Mouse (Mus musculus): Measurements from ENCODE around the gene Synpo2. TPM values are rescaled to one million over a fixed set of nuclear protein-coding genes. Genes with fewer than 3 reads are reported as not detected.

The Synpo2 gene
- polyA plus RNA-seq, 1 experiment = 7.2 TPM

DNA sequence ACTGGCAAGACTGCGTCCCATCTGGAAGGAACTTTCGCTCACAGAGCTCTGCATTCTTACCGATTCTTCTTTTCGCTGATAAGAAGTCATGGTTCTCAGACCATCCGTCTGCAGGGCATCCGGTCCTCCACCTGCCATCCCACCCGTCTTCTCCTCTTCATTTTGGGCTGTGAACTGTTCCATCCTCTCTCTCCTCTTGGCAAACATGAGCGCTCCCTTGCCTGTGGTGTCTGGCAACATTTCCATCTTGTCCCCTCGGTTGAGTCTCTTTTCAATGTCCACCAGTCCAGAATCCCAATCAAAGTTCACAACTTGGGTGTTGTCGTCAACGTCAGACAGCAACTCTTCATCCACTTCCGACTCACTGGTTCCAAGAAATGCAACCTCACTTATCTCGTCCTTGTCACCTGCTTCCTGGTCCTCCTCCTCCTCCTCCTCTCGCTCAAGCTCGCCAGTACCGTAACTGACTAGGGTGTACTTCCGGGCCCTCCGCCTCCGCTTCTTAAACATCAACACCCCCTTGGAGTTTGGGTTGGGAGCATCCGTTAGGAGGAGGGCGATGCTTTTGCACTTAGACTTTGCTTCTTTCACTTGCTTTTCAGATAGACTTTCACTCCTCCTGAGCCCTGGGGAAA lies 121.8 kb downstream of the Synpo2 start:
- Histone ChIP-seq H3K4me3 (ENCODE audit: insufficient read depth, poor library complexity, severe bottlenecking) (no peak overlapping the region), H3K79me2 (ENCODE audit: control insufficient read depth, insufficient read depth) (no peaks in the 10 kb centered on the region), H3K79me3 (ENCODE audit: low read depth) (no peaks in the 10 kb centered on the region), H3K27me3 (ENCODE audit: control insufficient read depth, insufficient read depth, insufficient read length) (no peaks in the 10 kb centered on the region), H3ac (ENCODE audit: control insufficient read depth, insufficient read length, low read depth) (no peak overlapping the region), H3K36me3 (ENCODE audit: control insufficient read depth, insufficient read depth) (peaks cover 5% of the 10 kb centered on the region)
- no peak for TF ChIP-seq MAX (IDR thresholded peaks at IDR 0.05)
- no peak for TF ChIP-seq MYOD1 (IDR thresholded peaks at IDR 0.05; ENCODE audit: control insufficient read depth, insufficient read length, low read depth)
- TF ChIP-seq CTCF (IDR thresholded peaks at IDR 0.05; ENCODE audit: control insufficient read depth, insufficient read depth, insufficient read length) = no peak
- no peak for TF ChIP-seq FOSL1 (IDR thresholded peaks at IDR 0.05; ENCODE audit: insufficient read depth, low read length, poor library complexity, severe bottlenecking)
- TF ChIP-seq CEBPB (IDR thresholded peaks at IDR 0.05; ENCODE audit: low read depth) = no peak
- TF ChIP-seq USF1 (IDR thresholded peaks at IDR 0.05; ENCODE audit: low read depth) = no peak
- no peak for TF ChIP-seq MYOG (IDR thresholded peaks at IDR 0.05; ENCODE audit: control insufficient read depth, extremely low read depth, insufficient read length)

DNA sequence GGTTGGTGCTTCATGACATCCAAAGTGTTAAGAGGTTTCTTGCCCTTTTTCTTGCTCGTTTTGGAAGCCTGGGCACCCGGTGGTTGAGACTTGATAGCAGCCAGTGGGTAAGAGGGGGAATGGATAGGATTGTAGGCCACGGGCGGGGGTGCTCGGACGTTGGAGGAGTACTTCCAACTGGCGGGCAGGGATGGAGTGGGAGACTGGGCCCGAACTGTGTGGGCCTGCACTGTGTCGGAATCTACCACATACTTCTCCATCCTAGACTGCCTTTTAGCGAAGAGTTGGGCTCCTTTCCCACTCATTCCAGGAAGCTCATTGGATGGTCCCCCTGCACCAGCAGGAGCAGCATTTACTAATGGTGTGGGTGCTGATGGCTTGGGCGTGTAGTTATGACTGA lies 123.2 kb downstream of the Synpo2 start:
- no peak overlapping the region for H3K4me3 ChIP-seq (ENCODE audit: insufficient read depth, poor library complexity, severe bottlenecking)

DNA sequence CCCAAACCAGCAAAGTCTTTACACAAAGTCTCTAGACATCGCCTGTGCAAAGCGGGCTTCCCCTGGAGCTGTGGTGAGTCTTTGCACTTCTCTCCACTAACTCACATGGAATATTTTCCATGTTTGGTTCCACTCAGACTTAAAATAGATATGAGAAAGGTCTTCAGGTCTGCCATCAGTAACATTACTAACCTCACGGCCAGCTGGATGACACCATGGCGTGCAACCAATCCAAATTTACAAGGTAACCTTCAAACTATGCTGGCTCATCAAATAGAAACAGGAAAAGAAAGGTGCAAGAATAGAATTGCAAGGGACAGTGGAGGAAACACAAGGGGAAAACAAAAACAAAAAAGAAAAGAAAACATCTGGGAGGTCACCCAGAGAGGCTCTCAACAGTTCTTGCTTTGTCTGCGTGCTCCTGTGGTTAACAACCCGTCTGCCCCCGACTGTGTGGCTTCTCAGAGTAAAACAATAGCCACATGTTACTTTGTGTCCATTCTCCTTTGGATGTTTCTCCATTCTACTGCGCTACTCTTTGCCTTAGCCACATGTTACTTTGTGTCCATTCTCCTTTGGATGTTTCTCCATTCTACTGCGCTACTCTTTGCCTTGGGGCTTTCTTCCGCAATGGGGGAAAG lies 124.8 kb downstream of the Synpo2 start:
- Histone ChIP-seq H3K36me3 (ENCODE audit: control insufficient read depth, insufficient read depth) (peaks cover 5% of the 10 kb centered on the region), H3K4me3 (ENCODE audit: insufficient read depth, poor library complexity, severe bottlenecking) (no peak overlapping the region), H3K79me2 (ENCODE audit: control insufficient read depth, insufficient read depth) (no peaks in the 10 kb centered on the region), H3K79me3 (ENCODE audit: low read depth) (no peaks in the 10 kb centered on the region), H3ac (ENCODE audit: control insufficient read depth, insufficient read length, low read depth) (no peak overlapping the region), H3K27me3 (ENCODE audit: control insufficient read depth, insufficient read depth, insufficient read length) (no peaks in the 10 kb centered on the region)
- no peak for TF ChIP-seq CTCF (IDR thresholded peaks at IDR 0.05; ENCODE audit: control insufficient read depth, insufficient read depth, insufficient read length)
- no peak for TF ChIP-seq MYOG (IDR thresholded peaks at IDR 0.05; ENCODE audit: control insufficient read depth, extremely low read depth, insufficient read length)
- no peak for TF ChIP-seq USF1 (IDR thresholded peaks at IDR 0.05; ENCODE audit: low read depth)
- TF ChIP-seq MYOD1 (IDR thresholded peaks at IDR 0.05; ENCODE audit: control insufficient read depth, insufficient read length, low read depth) = no peak
- no peak for TF ChIP-seq FOSL1 (IDR thresholded peaks at IDR 0.05; ENCODE audit: insufficient read depth, low read length, poor library complexity, severe bottlenecking)
- TF ChIP-seq CEBPB (IDR thresholded peaks at IDR 0.05; ENCODE audit: low read depth) = no peak
- no peak for TF ChIP-seq MAX (IDR thresholded peaks at IDR 0.05)

More for the DNA sequence above, 123.2 kb downstream of the Synpo2 start:
- Histone ChIP-seq H3K79me2 (ENCODE audit: control insufficient read depth, insufficient read depth) (no peaks in the 10 kb centered on the region), H3K36me3 (ENCODE audit: control insufficient read depth, insufficient read depth) (peaks cover 5% of the 10 kb centered on the region), H3ac (ENCODE audit: control insufficient read depth, insufficient read length, low read depth) (no peak overlapping the region), H3K79me3 (ENCODE audit: low read depth) (no peaks in the 10 kb centered on the region), H3K27me3 (ENCODE audit: control insufficient read depth, insufficient read depth, insufficient read length) (no peaks in the 10 kb centered on the region)
- no peak for TF ChIP-seq MYOD1 (IDR thresholded peaks at IDR 0.05; ENCODE audit: control insufficient read depth, insufficient read length, low read depth)

DNA sequence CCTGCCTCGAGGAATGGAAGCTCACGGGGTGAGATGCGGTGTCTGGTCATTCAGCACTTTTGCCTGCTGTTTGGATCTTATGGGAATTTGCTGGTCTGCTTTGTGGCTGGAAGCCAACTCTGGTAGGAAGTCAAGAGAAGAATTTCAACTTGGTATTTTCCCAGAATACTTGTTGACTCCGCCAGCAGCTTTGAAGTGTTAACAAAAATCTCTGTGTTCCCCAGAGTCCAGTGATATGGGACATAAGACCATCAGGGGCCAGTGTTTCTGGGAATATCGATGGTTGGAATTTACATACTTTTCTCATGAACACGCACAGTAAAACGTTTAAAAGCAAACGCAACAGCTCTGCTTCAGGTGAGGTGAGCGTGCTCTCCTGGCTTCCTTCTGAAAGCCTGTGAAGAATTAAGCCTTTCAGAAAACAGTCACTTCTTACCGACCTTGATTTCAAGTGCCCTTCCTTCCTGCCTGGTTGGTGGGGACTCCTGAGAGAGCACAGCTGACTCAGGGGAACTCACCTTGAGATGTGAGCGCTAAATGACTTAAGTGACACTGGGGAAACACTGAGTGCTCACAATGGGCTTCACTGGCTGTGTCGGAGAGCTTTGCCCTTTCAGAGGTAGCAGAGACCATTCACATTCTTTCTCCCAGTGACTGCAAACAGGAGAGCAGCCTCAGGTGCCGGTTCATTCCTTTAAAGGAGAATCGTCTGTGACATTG lies 128.0 kb downstream of the Synpo2 start:
- no peaks in the 10 kb centered on the region for H3K79me2 ChIP-seq (ENCODE audit: control insufficient read depth, insufficient read depth)
- no peak overlapping the region for H3ac ChIP-seq (ENCODE audit: control insufficient read depth, insufficient read length, low read depth)
- TF ChIP-seq USF1 (IDR thresholded peaks at IDR 0.05; ENCODE audit: low read depth) (no peak), MYOD1 (IDR thresholded peaks at IDR 0.05; ENCODE audit: control insufficient read depth, insufficient read length, low read depth) (no peak), CTCF (IDR thresholded peaks at IDR 0.05; ENCODE audit: control insufficient read depth, insufficient read depth, insufficient read length) (no peak), CEBPB (IDR thresholded peaks at IDR 0.05; ENCODE audit: low read depth) (no peak), MYOG (IDR thresholded peaks at IDR 0.05; ENCODE audit: control insufficient read depth, extremely low read depth, insufficient read length) (no peak)
- no peaks in the 10 kb centered on the region for H3K79me3 ChIP-seq (ENCODE audit: low read depth)
- H3K36me3 ChIP-seq (ENCODE audit: control insufficient read depth, insufficient read depth) = peaks cover 5% of the 10 kb centered on the region
- no peak overlapping the region for H3K4me3 ChIP-seq (ENCODE audit: insufficient read depth, poor library complexity, severe bottlenecking)
- H3K27me3 ChIP-seq (ENCODE audit: control insufficient read depth, insufficient read depth, insufficient read length) = no peaks in the 10 kb centered on the region

DNA sequence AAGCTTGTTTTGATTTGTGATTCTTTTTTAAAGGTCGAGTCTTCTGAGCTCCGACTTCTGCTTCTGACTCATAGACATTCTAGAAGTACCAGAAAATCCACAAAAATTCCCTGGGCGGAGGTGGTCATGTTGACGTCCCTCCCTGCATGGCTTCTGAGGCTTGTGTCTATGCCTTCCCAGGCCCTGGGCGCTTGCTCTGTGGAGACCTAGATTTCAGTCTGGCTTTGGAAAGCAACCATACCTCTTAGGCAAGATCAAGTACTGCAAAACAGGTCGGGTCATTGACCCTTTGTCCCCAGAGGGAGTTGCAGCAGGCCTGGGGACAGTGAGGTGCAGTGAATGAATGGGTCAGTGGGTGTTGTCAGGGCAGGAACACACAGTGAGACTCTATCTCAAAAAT lies 131.6 kb downstream of the Synpo2 start:
- Histone ChIP-seq H3K27me3 (ENCODE audit: control insufficient read depth, insufficient read depth, insufficient read length) (no peaks in the 10 kb centered on the region), H3ac (ENCODE audit: control insufficient read depth, insufficient read length, low read depth) (no peak overlapping the region), H3K36me3 (ENCODE audit: control insufficient read depth, insufficient read depth) (no peaks in the 10 kb centered on the region), H3K79me2 (ENCODE audit: control insufficient read depth, insufficient read depth) (no peaks in the 10 kb centered on the region), H3K4me3 (ENCODE audit: insufficient read depth, poor library complexity, severe bottlenecking) (no peak overlapping the region), H3K79me3 (ENCODE audit: low read depth) (no peaks in the 10 kb centered on the region)
- TF ChIP-seq FOSL1 (IDR thresholded peaks at IDR 0.05; ENCODE audit: insufficient read depth, low read length, poor library complexity, severe bottlenecking) (no peak), USF1 (IDR thresholded peaks at IDR 0.05; ENCODE audit: low read depth) (no peak), MYOD1 (IDR thresholded peaks at IDR 0.05; ENCODE audit: control insufficient read depth, insufficient read length, low read depth) (no peak), MAX (IDR thresholded peaks at IDR 0.05) (no peak)

All from C2C12 (cell line).